Mouse (Mus musculus): ENCODE measurements around the gene Ybx1. TPM values are rescaled to one million over a fixed set of nuclear protein-coding genes. Genes with fewer than 3 reads are reported as not detected.
A peak's percentile ranks its signal among the peaks of the same experiment; 100 is the strongest.
"Not testable (repeated sequence)": the region's sequence is repeated elsewhere in the genome, so short reads cannot be mapped to it uniquely, and the experiment has no call there.

The Ybx1 gene
- polyA plus RNA-seq, 1 experiment, result 79.1 TPM

- Histone ChIP-seq H3K36me3 (ENCODE audit: control insufficient read depth, insufficient read depth, low read length) (no peaks in the 10 kb centered on the region; the same call in 1 of the 2 replicates), H3K4me3 (ENCODE audit: extremely low read depth, insufficient read depth, insufficient read length) (peak overlapping the region; percentile 69), H3K27me3 (ENCODE audit: control insufficient read depth, insufficient read depth, low read length) (no peaks in the 10 kb centered on the region), H3K4me1 (ENCODE audit: control insufficient read depth, insufficient read depth, insufficient read length) (peaks cover 6% of the 10 kb centered on the region; the same call in 1 of the 2 replicates), H3K27ac (ENCODE audit: insufficient read depth, low read length) (peak overlapping the region; percentile 49)
- WGBS, result under 1% methylated on average over 55 of the region's 80 CpGs
- TF ChIP-seq CTCF (IDR thresholded peaks at IDR 0.05; ENCODE audit: extremely low read depth, insufficient read depth, insufficient read length, insufficient replicate concordance), result no peak
- peak in 1 of 2 experiments; percentile 26 for DNase-seq (ENCODE audit: low read depth in 1 of 2, low spot score in 2 of 2)
Measured at GRCm38 (mm10) chr4:119293574-119294258, 688 bp downstream of the Ybx1 start.

DNA sequence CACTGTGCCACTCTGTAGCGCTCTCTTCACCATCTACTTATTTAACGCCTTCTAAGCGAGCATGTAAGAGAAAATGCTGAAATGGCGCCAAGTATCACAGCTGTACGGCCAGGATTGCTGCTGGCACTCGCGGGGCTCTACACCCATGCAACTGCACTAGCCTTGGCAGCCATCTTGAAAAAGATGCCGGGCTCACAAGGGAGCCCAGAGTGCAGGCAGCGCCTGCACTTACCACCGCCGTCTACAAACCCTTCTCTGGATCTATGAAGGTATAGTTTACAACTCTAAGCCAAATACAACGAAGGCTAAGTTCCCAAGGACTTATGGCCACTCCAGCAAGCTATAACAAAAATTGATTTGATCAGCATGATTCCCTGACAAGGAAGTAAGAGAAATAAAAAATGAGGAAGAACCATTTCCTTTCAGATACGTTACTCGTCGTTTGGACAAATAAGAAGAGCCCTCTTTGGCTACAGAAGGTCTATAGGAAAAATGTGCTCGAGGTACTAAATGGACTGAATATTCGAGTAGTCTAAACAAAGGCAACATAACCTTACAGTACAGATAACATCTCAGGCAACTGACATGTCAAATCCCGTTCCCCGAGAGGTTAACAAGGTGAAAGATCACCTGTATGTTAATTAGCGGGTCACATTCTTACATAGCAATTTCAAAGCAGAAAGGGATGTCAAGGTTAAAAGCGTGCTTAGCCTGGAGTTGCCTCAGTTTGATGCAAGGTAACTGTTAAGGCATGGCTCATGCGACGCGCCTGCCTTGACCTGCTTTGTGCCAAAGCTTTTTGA, 1.4 kb downstream of the Ybx1 start:
- H3K4me3 ChIP-seq (ENCODE audit: extremely low read depth, insufficient read depth, insufficient read length), result peak overlapping the region; percentile 69
- H3K4me1 ChIP-seq (ENCODE audit: control insufficient read depth, insufficient read depth, insufficient read length), result peaks cover 6% of the 10 kb centered on the region; the same call in 1 of the 2 replicates
- peak overlapping the region; percentile 17 for H3K27ac ChIP-seq (ENCODE audit: insufficient read depth, low read length)
- peaks cover under 1% of the 10 kb centered on the region; the same call in 1 of the 2 replicates for H3K36me3 ChIP-seq (ENCODE audit: control insufficient read depth, insufficient read depth, low read length)
- H3K27me3 ChIP-seq (ENCODE audit: control insufficient read depth, insufficient read depth, low read length), result no peaks in the 10 kb centered on the region
- TF ChIP-seq CTCF (IDR thresholded peaks at IDR 0.05; ENCODE audit: extremely low read depth, insufficient read depth, insufficient read length, insufficient replicate concordance) (no peak), POLR2A (IDR thresholded peaks at IDR 0.05; ENCODE audit: low read depth, low read length) (no peak)
- peak in 1 of 2 experiments; percentile 18 for DNase-seq (ENCODE audit: low read depth in 1 of 2, low spot score in 2 of 2)
- under 1% methylated on average over 24 of the region's 24 CpGs for WGBS

- peaks cover 3% of the 10 kb centered on the region; the same call in 1 of the 2 replicates for H3K36me3 ChIP-seq (ENCODE audit: control insufficient read depth, insufficient read depth, low read length)
- peaks cover 6% of the 10 kb centered on the region; the same call in 1 of the 2 replicates for H3K4me1 ChIP-seq (ENCODE audit: control insufficient read depth, insufficient read depth, insufficient read length)
- DNase-seq (ENCODE audit: low read depth in 1 of 2, low spot score in 2 of 2), result no peak
- H3K4me3 ChIP-seq (ENCODE audit: extremely low read depth, insufficient read depth, insufficient read length), result no peak overlapping the region
- TF ChIP-seq CTCF (IDR thresholded peaks at IDR 0.05; ENCODE audit: extremely low read depth, insufficient read depth, insufficient read length, insufficient replicate concordance) (no peak), POLR2A (IDR thresholded peaks at IDR 0.05; ENCODE audit: low read depth, low read length) (no peak)
- no peaks in the 10 kb centered on the region for H3K27me3 ChIP-seq (ENCODE audit: control insufficient read depth, insufficient read depth, low read length)
- WGBS, result 87% methylated on average over 1 of the region's 1 CpGs
- no peak overlapping the region for H3K27ac ChIP-seq (ENCODE audit: insufficient read depth, low read length)
Measured at GRCm38 (mm10) chr4:119291921-119292320, 2.5 kb downstream of the Ybx1 start.

DNA sequence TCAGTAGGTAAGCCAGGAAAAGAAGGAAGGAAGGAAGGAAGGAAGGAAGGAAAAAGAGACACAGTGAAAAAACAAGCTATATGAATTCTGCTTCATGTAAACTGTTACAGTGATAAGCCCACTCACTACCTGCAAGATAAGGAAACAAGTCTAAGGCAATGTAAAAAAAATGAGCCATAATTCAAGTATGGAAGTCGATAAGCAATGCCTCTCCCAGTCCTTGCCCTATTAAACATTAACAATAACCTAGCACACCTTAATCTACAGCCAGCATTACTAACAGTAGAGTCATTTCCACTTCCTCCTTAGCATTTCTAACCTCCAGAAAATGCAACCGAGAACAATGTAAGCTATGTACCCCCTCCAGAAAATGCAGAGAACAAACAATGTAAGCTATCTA, 9.1 kb downstream of the Ybx1 start:
- no peak for DNase-seq (ENCODE audit: low read depth in 1 of 2, low spot score in 2 of 2)
- H3K4me1 ChIP-seq (ENCODE audit: control insufficient read depth, insufficient read depth, insufficient read length), result no peaks in the 10 kb centered on the region; the same call in 1 of the 2 replicates
- H3K36me3 ChIP-seq (ENCODE audit: control insufficient read depth, insufficient read depth, low read length), result peaks cover 30% of the 10 kb centered on the region
- H3K4me3 ChIP-seq (ENCODE audit: extremely low read depth, insufficient read depth, insufficient read length), result no peak overlapping the region
- H3K27ac ChIP-seq (ENCODE audit: insufficient read depth, low read length), result no peak overlapping the region
- WGBS, result 39% methylated on average over 2 of the region's 2 CpGs
- no peak for TF ChIP-seq CTCF (IDR thresholded peaks at IDR 0.05; ENCODE audit: extremely low read depth, insufficient read depth, insufficient read length, insufficient replicate concordance)
- no peak for TF ChIP-seq POLR2A (IDR thresholded peaks at IDR 0.05; ENCODE audit: low read depth, low read length)
- no peaks in the 10 kb centered on the region for H3K27me3 ChIP-seq (ENCODE audit: control insufficient read depth, insufficient read depth, low read length)

DNA sequence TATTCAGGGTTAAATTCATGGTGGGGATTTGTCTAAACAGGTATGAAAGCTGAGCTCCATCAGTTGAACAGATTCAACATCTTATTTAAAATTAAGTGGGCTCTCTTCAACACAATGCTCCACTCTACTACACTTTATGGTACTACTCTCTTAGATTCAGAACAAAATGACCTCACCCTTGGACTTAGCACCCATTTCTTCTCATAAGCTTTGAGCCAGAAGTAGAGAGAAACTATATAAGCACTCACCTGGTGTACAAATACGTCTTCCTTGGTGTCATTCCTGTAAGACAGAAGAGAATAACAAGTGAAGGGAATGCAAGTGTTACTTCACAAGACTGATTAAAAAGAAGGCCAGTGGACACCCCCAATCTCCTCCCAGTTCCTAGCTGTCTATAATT, 9.5 kb downstream of the Ybx1 start:
- no peaks in the 10 kb centered on the region for H3K27me3 ChIP-seq (ENCODE audit: control insufficient read depth, insufficient read depth, low read length)
- 92% methylated on average over 1 of the region's 1 CpGs for WGBS
- H3K4me3 ChIP-seq (ENCODE audit: extremely low read depth, insufficient read depth, insufficient read length), result no peak overlapping the region
- no peak for DNase-seq (ENCODE audit: low read depth in 1 of 2, low spot score in 2 of 2)
- no peak overlapping the region for H3K27ac ChIP-seq (ENCODE audit: insufficient read depth, low read length)
- TF ChIP-seq CTCF (IDR thresholded peaks at IDR 0.05; ENCODE audit: extremely low read depth, insufficient read depth, insufficient read length, insufficient replicate concordance) (no peak), POLR2A (IDR thresholded peaks at IDR 0.05; ENCODE audit: low read depth, low read length) (no peak)
- H3K36me3 ChIP-seq (ENCODE audit: control insufficient read depth, insufficient read depth, low read length), result peaks cover 32% of the 10 kb centered on the region
- no peaks in the 10 kb centered on the region; the same call in 1 of the 2 replicates for H3K4me1 ChIP-seq (ENCODE audit: control insufficient read depth, insufficient read depth, insufficient read length)

- not testable (repeated sequence) for H3K4me1 ChIP-seq (ENCODE audit: control insufficient read depth, insufficient read depth, insufficient read length); DNase-seq (ENCODE audit: low read depth in 1 of 2, low spot score in 2 of 2); H3K27me3 ChIP-seq (ENCODE audit: control insufficient read depth, insufficient read depth, low read length); H3K4me3 ChIP-seq (ENCODE audit: extremely low read depth, insufficient read depth, insufficient read length); H3K27ac ChIP-seq (ENCODE audit: insufficient read depth, low read length)
- H3K36me3 ChIP-seq (ENCODE audit: control insufficient read depth, insufficient read depth, low read length), result peaks cover 51% of the 10 kb centered on the region
- WGBS, result 91% methylated on average over 15 of the region's 15 CpGs
Measured at GRCm38 (mm10) chr4:119278784-119279183, 15.6 kb downstream of the Ybx1 start.

DNA sequence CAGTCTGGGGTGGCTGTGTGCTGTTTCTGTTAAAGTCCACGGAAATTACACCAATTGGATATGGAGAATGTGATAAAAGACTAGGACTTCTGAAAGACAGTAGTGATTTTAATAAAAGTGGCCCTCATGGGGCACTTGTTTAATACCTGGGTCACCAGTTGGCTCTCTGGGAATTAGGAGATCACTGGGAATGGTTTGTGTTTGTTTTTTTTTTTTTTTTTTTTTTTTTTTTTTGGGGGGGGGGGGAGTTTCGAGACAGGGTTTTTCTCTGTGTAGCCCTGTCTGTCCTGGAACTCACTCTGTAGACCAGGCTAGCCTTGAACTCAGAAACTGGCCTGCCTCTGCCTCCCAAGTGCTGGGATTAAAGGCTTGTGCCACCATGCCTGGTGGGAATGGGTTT, 18.7 kb downstream of the Ybx1 start:
- Histone ChIP-seq H3K27me3 (ENCODE audit: control insufficient read depth, insufficient read depth, low read length) (no peaks in the 10 kb centered on the region), H3K4me1 (ENCODE audit: control insufficient read depth, insufficient read depth, insufficient read length) (no peaks in the 10 kb centered on the region), H3K4me3 (ENCODE audit: extremely low read depth, insufficient read depth, insufficient read length) (no peak overlapping the region), H3K36me3 (ENCODE audit: control insufficient read depth, insufficient read depth, low read length) (peaks cover 35% of the 10 kb centered on the region), H3K27ac (ENCODE audit: insufficient read depth, low read length) (no peak overlapping the region)
- DNase-seq (ENCODE audit: low read depth in 1 of 2, low spot score in 2 of 2), result no peak
- 90% methylated on average over 2 of the region's 2 CpGs for WGBS
- TF ChIP-seq CTCF (IDR thresholded peaks at IDR 0.05; ENCODE audit: extremely low read depth, insufficient read depth, insufficient read length, insufficient replicate concordance) (no peak), POLR2A (IDR thresholded peaks at IDR 0.05; ENCODE audit: low read depth, low read length) (no peak)
